Mouse (Mus musculus) embryonic fibroblast, embryonic 13.5 days (primary cell): ENCODE data around the gene Hyou1. TPM values are rescaled to one million over a fixed set of nuclear protein-coding genes. Genes with fewer than 3 reads are reported as not detected.

ENCODE experiments used
- H3K27ac ChIP-seq: 2 replicates; pipeline ENCODE4 v1.5.1; 2012; ENCODE audit warnings: low read length, control low read depth, inconsistent platforms; ENCODE audit not compliant: insufficient read depth
- H3K4me1 ChIP-seq: 2 replicates; pipeline ENCODE4 v1.6.1; 2011; ENCODE audit warnings: low read length; ENCODE audit not compliant: control insufficient read depth, insufficient read depth
- H3K4me3 ChIP-seq: 2 replicates; pipeline ENCODE4 v1.5.1; 2011; ENCODE audit warnings: mild to moderate bottlenecking, control low read depth, low read length; ENCODE audit not compliant: insufficient read depth
- CTCF ChIP-seq: IDR thresholded peaks from 2 replicates; pipeline ENCODE4 v1.5.1; 2011; ENCODE audit warnings: mild to moderate bottlenecking, control low read depth, low read length, moderate library complexity, borderline replicate concordance; ENCODE audit not compliant: insufficient read depth
- POLR2A ChIP-seq: IDR thresholded peaks from 2 replicates; pipeline ENCODE4 v1.6.1; 2011; ENCODE audit warnings: low read depth, mild to moderate bottlenecking, control low read depth, low read length, moderate library complexity
- polyA plus RNA-seq: library from polyadenylated mRNA; stranded (reverse); fragments of >200 nt; gene quantifications from 2 replicates; pipeline ENCODE4 v1.2.4, GENCODE M21; 2011; ENCODE audit warnings: low read depth; ENCODE audit not compliant: missing spikeins, insufficient read length

Gene Hyou1
- polyA plus RNA-seq, 1 experiment: 88.7 TPM

DNA sequence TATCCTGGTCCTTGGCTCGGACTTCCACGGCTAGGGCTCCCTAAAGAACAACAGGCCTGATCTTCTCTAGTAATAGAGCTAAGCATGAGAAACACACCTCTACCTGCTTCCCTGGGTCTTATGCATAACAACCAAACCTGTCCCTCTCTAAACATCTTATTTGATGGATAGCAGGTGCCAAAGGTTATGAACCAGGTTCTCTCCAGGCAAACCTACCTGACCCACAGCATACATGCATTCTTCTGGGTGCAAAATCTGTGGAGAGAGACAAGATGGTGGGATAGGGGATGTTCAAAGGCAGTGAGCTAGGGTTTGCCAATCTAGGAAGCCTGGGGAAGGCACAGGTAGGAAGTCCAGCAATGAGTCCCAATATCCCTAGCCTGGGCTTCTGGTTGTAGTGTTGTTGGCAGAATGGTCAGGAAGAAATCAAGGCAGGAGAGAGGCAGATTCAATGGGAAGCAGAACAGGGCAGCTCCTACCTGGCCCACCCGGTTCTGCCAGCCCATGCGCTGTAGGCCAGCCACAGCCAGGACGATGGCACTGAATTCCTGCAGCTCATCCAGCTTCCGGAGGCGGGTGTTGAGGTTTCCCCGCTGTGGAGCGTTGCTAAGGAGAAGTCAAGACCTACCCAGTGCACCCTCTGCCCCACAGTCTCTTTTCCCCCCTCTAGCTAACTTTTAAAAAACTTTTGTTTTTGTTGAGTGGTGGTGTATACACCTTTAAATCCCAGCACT, 41.7 kb upstream of the Hyou1 start:
- Histone ChIP-seq H3K27ac (no peak overlapping the region), H3K4me1 (peaks cover 4% of the 10 kb centered on the region), H3K4me3 (peak overlapping the region; percentile 50; the same call in 1 of the 2 replicates)
- TF ChIP-seq CTCF: no peak
- TF ChIP-seq POLR2A: no peak; the same call in none of the 2 replicates

DNA sequence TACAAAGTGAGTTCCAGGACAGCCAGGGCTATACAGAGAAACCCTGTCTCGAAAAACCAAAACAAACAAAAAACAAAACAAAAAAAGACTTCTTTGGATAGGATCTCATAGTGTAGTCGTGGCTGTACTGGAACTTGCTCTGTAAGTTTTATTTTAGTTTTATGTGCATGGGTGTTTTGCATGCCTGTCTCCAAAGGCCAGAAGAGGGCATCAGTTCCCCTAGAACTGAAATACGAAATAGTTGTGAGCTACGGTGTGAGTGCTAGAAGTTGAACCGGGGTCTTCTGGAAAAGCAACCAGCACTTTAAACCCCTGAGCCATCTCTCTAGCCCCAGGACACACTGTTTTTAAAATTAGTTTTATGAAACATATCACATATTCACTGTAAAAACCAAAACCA, 40.7 kb upstream of the Hyou1 start:
- H3K27ac ChIP-seq: no peak overlapping the region
- TF ChIP-seq CTCF: no peak
- no peak for TF ChIP-seq POLR2A
- H3K4me3 ChIP-seq: no peak overlapping the region
- peaks cover 10% of the 10 kb centered on the region for H3K4me1 ChIP-seq

- H3K27ac ChIP-seq: no peak overlapping the region
- TF ChIP-seq POLR2A: no peak
- TF ChIP-seq CTCF: no peak
- peaks cover 10% of the 10 kb centered on the region for H3K4me1 ChIP-seq
- H3K4me3 ChIP-seq: no peak overlapping the region
Measured at GRCm38 (mm10) chr9:44341487-44341886, 37.8 kb upstream of the Hyou1 start.

- Histone ChIP-seq H3K27ac (no peak overlapping the region), H3K4me3 (no peak overlapping the region), H3K4me1 (peaks cover 10% of the 10 kb centered on the region)
- no peak for TF ChIP-seq CTCF
- no peak for TF ChIP-seq POLR2A
Measured at GRCm38 (mm10) chr9:44342173-44342572, 37.1 kb upstream of the Hyou1 start.

GRCm38 (mm10) chr9:44342605-44343004, 36.7 kb upstream of the Hyou1 start:
- TF ChIP-seq POLR2A (no peak), CTCF (no peak)
- H3K4me3 ChIP-seq: no peak overlapping the region
- H3K4me1 ChIP-seq: peaks cover 10% of the 10 kb centered on the region
- no peak overlapping the region for H3K27ac ChIP-seq

- TF ChIP-seq POLR2A: no peak
- no peak for TF ChIP-seq CTCF
- peaks cover 10% of the 10 kb centered on the region for H3K4me1 ChIP-seq
- H3K27ac ChIP-seq: peak overlapping the region; percentile 23
- peak overlapping the region; percentile 61 for H3K4me3 ChIP-seq
Measured at GRCm38 (mm10) chr9:44343290-44343689, 36.0 kb upstream of the Hyou1 start.

DNA sequence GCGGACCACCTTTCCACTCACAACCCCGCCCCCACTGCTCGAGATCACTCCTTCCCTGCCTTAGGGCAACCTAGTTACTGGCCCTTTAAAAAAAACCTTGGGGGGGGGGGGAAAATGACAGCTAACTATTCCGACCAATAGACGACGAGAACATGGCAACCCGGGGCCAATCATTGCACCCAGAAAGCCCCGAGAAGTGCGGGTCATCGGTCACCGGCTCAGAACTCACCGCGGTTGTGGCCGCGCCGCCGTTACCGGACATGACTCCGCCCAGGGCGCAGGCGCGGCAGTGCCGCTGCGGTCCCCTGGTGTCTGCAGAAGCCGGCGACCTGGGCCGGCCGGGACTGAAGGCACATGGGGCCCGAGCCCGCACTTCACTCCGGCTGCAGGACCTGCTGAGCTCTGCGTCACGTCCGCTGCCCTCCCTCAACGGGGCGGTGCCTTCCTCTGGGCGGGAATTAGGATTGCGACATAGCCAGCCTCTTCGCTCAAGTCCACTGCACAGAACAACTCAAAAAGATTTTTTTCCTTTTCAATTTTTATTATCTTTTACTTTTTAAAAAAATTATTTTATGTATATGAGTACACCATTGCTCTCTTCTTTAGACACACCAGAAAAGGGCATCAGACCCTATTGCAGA, 35.4 kb upstream of the Hyou1 start, which contains the start of gene Hmbs:
Gene Hmbs (minus strand): TSS at position 448 of the 641 bp plus-strand sequence.
- H3K27ac ChIP-seq: peak within 1 kb of the TSS; percentile 93
- H3K4me3 ChIP-seq: peak within 1 kb of the TSS; percentile 61
- peak; percentile 66 for TF ChIP-seq POLR2A
- no peak for TF ChIP-seq CTCF
- H3K4me1 ChIP-seq: peaks cover 10% of the 10 kb centered on the region

DNA sequence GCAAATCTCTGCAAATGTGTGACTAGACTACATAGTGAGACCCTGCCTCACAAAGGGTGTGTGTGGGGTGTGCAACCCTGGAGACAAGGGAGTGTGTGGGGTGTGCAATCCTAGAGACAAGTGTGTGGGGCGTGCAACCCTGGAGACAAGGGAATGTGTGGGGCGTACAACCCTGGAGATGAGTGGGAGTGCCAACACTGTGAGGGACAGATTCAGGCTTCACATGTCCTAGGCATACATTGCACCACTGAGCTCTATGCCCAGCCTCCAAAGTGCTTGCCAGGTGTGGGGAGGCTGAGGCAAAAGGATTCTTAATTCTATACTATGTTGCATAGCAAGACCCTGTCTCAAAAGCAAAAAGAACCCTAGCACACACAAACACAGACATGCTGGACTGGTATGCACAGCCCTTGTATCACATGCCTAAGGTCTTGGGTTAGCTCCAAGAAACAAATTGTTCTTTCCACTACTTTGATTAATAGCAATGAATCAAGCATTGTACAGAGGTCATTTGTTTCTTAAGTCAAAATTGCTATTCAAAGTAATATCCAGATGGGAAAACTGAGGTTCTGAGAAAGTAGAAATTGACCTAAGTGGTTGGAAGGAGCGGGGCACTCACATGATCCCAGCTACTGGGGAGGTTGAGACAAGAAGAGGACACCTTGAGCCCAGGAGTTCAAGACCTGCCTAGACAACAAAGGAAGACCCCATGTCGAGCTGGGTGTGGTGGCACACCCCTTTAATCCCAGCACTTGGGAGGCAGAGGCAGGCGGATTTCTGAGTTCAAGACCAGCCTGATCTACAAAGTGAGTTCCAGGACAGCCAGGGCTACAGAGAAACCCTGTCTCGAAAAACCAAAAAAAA, 33.5 kb upstream of the Hyou1 start:
- no peak for TF ChIP-seq CTCF
- TF ChIP-seq POLR2A: no peak
- Histone ChIP-seq H3K4me1 (peaks cover 10% of the 10 kb centered on the region), H3K27ac (no peak overlapping the region), H3K4me3 (no peak overlapping the region)

DNA sequence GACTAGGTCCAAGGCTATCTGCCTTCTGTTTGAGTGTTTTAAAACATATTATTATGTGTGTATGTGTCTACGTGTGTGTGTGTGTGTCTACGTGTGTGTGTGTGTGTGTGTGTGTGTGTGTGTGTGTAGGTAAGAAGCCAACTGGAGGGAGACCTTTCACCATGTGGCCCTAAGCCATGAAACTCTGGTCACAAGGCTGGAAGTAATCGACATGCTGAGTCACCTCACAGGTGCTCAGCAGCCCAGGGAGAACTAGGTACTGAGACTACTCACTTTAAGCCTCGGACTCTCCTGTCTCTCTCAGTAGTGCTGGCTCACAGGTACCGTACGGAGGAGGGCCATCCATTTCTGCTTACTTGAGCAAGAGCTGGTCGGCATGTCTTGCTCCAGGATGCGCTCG, 32.1 kb upstream of the Hyou1 start:
- no peak overlapping the region for H3K27ac ChIP-seq
- no peak for TF ChIP-seq CTCF
- TF ChIP-seq POLR2A: no peak
- H3K4me1 ChIP-seq: peaks cover 10% of the 10 kb centered on the region
- H3K4me3 ChIP-seq: no peak overlapping the region
